Comparison of ENCODE assay signal across 9 mouse cellular contexts in the genomic region with DNA sequence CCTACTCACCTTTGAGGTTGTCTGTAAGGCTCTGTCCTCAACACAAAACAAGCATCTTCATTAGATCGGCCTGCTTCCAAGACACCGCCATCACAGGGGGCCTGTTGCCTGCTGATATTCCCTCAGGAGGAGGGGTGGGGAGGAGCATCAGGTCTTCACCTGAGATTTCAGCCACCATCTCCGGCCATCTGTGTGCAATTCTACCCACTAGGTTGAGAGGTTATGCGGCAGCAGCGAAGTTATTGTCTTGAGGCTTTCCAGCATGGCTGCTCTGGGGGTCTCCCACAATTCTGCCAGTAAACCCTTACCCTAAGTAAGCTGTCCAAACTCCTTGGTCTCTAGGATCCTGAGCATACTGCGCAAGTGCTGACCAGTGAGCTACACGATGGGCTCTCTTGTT. TPM values are rescaled to one million over a fixed set of nuclear protein-coding genes. Genes with fewer than 3 reads are reported as not detected.
DNase-seq lines count a peak whose midpoint lies in the region; ATAC-seq lines count a peak whose summit lies in the region.
"Had no signal": no experiment of that assay in that cellular context is flagged by ENCODE, and none has a peak within 500 bp of the region (broad histone marks: within the 10 kb centered on the region; RNA-seq: fewer than 3 reads in every experiment).

A gene (minus strand): TSS at position 101 of the 400 bp plus-strand sequence.

- no peak within 1 kb of the TSS for H3K4me3 ChIP-seq in kidney, embryonic 16.5 days (ENCODE audit: low read length)
- H3K4me3 ChIP-seq in intestine, embryonic 14.5 days (ENCODE audit: low read depth, low read length) = no peak within 1 kb of the TSS
- H3K4me3 ChIP-seq in midbrain, embryonic 16.5 days (ENCODE audit: low read depth, low read length) = no peak within 1 kb of the TSS

- H3K27ac ChIP-seq in kidney, embryonic 16.5 days (ENCODE audit: low read length) = no peak within 1 kb of the TSS
- no peak within 1 kb of the TSS for H3K27ac ChIP-seq in intestine, embryonic 14.5 days (ENCODE audit: low read depth)
- H3K27ac ChIP-seq in midbrain, embryonic 16.5 days (ENCODE audit: low read length) = no peak within 1 kb of the TSS
- H3K27ac ChIP-seq: liver, embryonic 14.5 days had no signal

- H3K4me1 ChIP-seq in kidney, embryonic 16.5 days (ENCODE audit: insufficient read depth, low read length) = no peaks in the 10 kb centered on the region
- H3K4me1 ChIP-seq in intestine, embryonic 14.5 days (replicated peaks; ENCODE audit: control insufficient read depth, insufficient read depth, low read length) = no peaks in the 10 kb centered on the region
- no peaks in the 10 kb centered on the region for H3K4me1 ChIP-seq in midbrain, embryonic 16.5 days (ENCODE audit: control insufficient read depth, insufficient read depth, low read length)

- H3K9me3 ChIP-seq in kidney, embryonic 16.5 days (ENCODE audit: low read length) = no peaks in the 10 kb centered on the region
- no peaks in the 10 kb centered on the region for H3K9me3 ChIP-seq in intestine, embryonic 14.5 days (ENCODE audit: control insufficient read depth, low read length)
- no peaks in the 10 kb centered on the region for H3K9me3 ChIP-seq in midbrain, embryonic 16.5 days (replicated peaks; ENCODE audit: control insufficient read depth, low read length, poor library complexity, severe bottlenecking)

- no peak for DNase-seq in kidney, postnatal 25 days
- DNase-seq in adrenal gland, postnatal 36 days = no peak
- no peak for DNase-seq in gastrocnemius, postnatal 4 days (ENCODE audit: low spot score in 2 of 2)
- DNase-seq in intestine, embryonic 14.5 days (ENCODE audit: low spot score) = no peak
- DNase-seq in cerebellum, postnatal 4 days (ENCODE audit: low spot score in 2 of 2) = no peak
- no peak for DNase-seq in embryo, embryonic 10 days (ENCODE audit: low spot score)

- 0 out of 2 replicates have a peak, but pooled peaks cover 3% of the 10 kb centered on the region for H3K27me3 ChIP-seq in kidney, embryonic 16.5 days (ENCODE audit: insufficient read depth, low read length)
- no peaks in the 10 kb centered on the region for H3K27me3 ChIP-seq in intestine, embryonic 14.5 days (replicated peaks; ENCODE audit: control insufficient read depth, insufficient read depth, low read length)
- H3K27me3 ChIP-seq in midbrain, embryonic 16.5 days (ENCODE audit: control insufficient read depth, insufficient read depth, low read depth, low read length) = no peaks in the 10 kb centered on the region

- no peak for ATAC-seq in kidney, embryonic 16.5 days (ENCODE audit: low FRiP score, low TSS enrichment)
- no peak for ATAC-seq in intestine, embryonic 14.5 days (replicated peaks; ENCODE audit: low FRiP score, low TSS enrichment, low read depth)
- no peak for ATAC-seq in midbrain, embryonic 16.5 days

- H3K9ac ChIP-seq in kidney, embryonic 16.5 days (replicated peaks; ENCODE audit: low read length) = no peak within 1 kb of the TSS
- H3K9ac ChIP-seq in intestine, embryonic 14.5 days (ENCODE audit: low read length) = no peak within 1 kb of the TSS
- no peak within 1 kb of the TSS for H3K9ac ChIP-seq in midbrain, embryonic 16.5 days (ENCODE audit: low read depth, low read length)
- H3K9ac ChIP-seq: liver, embryonic 14.5 days had no signal

- no peak within 1 kb of the TSS for H3K4me2 ChIP-seq in kidney, embryonic 16.5 days (replicated peaks; ENCODE audit: low read depth, low read length)
- H3K4me2 ChIP-seq in intestine, embryonic 14.5 days (ENCODE audit: low read length) = no peak within 1 kb of the TSS
- no peak within 1 kb of the TSS for H3K4me2 ChIP-seq in midbrain, embryonic 16.5 days (ENCODE audit: low read length)

- WGBS in kidney, embryonic 16.5 days = 94% methylated on average over 7 of the region's 7 CpGs
- WGBS in intestine, embryonic 14.5 days = 87% methylated on average over 7 of the region's 7 CpGs
- WGBS in midbrain, embryonic 16.5 days = 94% methylated on average over 7 of the region's 7 CpGs

- no peaks in the 10 kb centered on the region for H3K36me3 ChIP-seq in kidney, embryonic 16.5 days (ENCODE audit: insufficient read depth, low read length)
- no peaks in the 10 kb centered on the region for H3K36me3 ChIP-seq in intestine, embryonic 14.5 days (ENCODE audit: control insufficient read depth, insufficient read depth, low read length)
- H3K36me3 ChIP-seq in midbrain, embryonic 16.5 days (ENCODE audit: control insufficient read depth, insufficient read depth, low read length) = no peaks in the 10 kb centered on the region

RNA-seq across cellular contexts. Expression of the gene that starts here (rescaled TPM):
- polyA plus RNA-seq in kidney, embryonic 16.5 days (2015; fragmentation: Nextera tagmentation; extraction: Ambion mirVana) = 84.8 and 98.8 TPM in 2 replicates
- 10 to 100 TPM; 40.3 to 45.5 TPM for total RNA-seq in adrenal gland, postnatal 36 days (2021)
- total RNA-seq in gastrocnemius, postnatal 4 days (2021) = 10 to 100 TPM; 34.9 to 40.6 TPM
- polyA plus RNA-seq in intestine, embryonic 14.5 days (2014; fragmentation: Nextera tagmentation; extraction: Ambion mirVana) = 48.6 and 54.0 TPM in 2 replicates
- polyA plus RNA-seq in midbrain, embryonic 16.5 days (2015; fragmentation: Nextera tagmentation; extraction: Ambion mirVana) = 141 TPM in 2 replicates
